Mouse (Mus musculus) liver, postnatal 0 days (tissue): ENCODE data around the gene Cyp46a1. TPM values are rescaled to one million over a fixed set of nuclear protein-coding genes. Genes with fewer than 3 reads are reported as not detected.

Source experiments
- ATAC-seq: fragments of 200-750 bp; cut with Nextera tagmentation; 2 replicates; pipeline ENCODE4 v1.8.0; 2017; ENCODE audit warnings: mild to moderate bottlenecking, moderate library complexity
- DNase-seq: peaks from one replicate; pipeline ENCODE4 v3.0.0-alpha.2; 2016
- H3K27ac ChIP-seq: fragments of 300-500 bp; sonication (generic); 2 replicates; pipeline ENCODE4 v1.5.1; 2014; ENCODE audit warnings: antibody characterized with exemption, moderate library complexity, mild to moderate bottlenecking, low read depth
- H3K27me3 ChIP-seq: fragments of 300-500 bp; sonication (generic); 2 replicates; pipeline ENCODE4 v1.6.1; 2014; ENCODE audit warnings: low read length, control low read depth, mixed read lengths; ENCODE audit not compliant: insufficient read depth
- H3K36me3 ChIP-seq: fragments of 300-500 bp; sonication (generic); replicated peaks from 2 replicates; pipeline ENCODE4 v1.6.1; 2014; ENCODE audit warnings: mild to moderate bottlenecking, control low read depth, low read length, moderate library complexity, mixed read lengths; ENCODE audit not compliant: insufficient read depth
- H3K4me1 ChIP-seq: fragments of 300-500 bp; sonication (generic); 2 replicates; pipeline ENCODE4 v1.6.1; 2014; ENCODE audit warnings: antibody characterized with exemption, mild to moderate bottlenecking, control low read depth; ENCODE audit not compliant: insufficient read depth
- H3K4me2 ChIP-seq: fragments of 300-500 bp; sonication (generic); 2 replicates; pipeline ENCODE4 v1.6.1; 2014; ENCODE audit warnings: low read depth, mild to moderate bottlenecking, low read length, moderate library complexity, mixed read lengths
- H3K4me3 ChIP-seq: fragments of 300-500 bp; sonication (generic); 2 replicates; pipeline ENCODE4 v1.5.1; 2014; ENCODE audit warnings: low read depth, low read length
- H3K9ac ChIP-seq: fragments of 300-500 bp; sonication (generic); replicated peaks from 2 replicates; pipeline ENCODE4 v1.6.1; 2014; ENCODE audit warnings: mild to moderate bottlenecking, moderate library complexity
- H3K9me3 ChIP-seq: fragments of 300-500 bp; sonication (generic); 2 replicates; pipeline ENCODE4 v1.6.1; 2016; ENCODE audit warnings: mild to moderate bottlenecking, control low read depth, low read length, mixed read lengths
- CTCF ChIP-seq: sonication (generic); IDR thresholded peaks from 2 replicates; pipeline ENCODE4 v1.5.1; 2016; ENCODE audit warnings: antibody characterized with exemption, low read depth
- EP300 ChIP-seq: IDR thresholded peaks from 2 replicates; pipeline ENCODE4 v1.6.1; 2016; ENCODE audit warnings: antibody characterized with exemption, low read depth, mild to moderate bottlenecking
- WGBS: fragments of 180-500 bp; shearing (Covaris S2); extraction: QIAGEN DNeasy Blood & Tissue Kit; methylation state at CpG from one replicate; pipeline ENCODE4 v1.1.7; 2014; ENCODE audit not compliant: insufficient replicate concordance; 5-methylcytosine and 5-hydroxymethylcytosine counted together
- polyA plus RNA-seq: library from polyadenylated mRNA; unstranded; fragments of >200 nt; fragmentation: Nextera tagmentation; extraction: Ambion mirVana; gene quantifications from 2 replicates; pipeline ENCODE4 v1.2.1, GENCODE M21; 2015

Cyp46a1 gene
- polyA plus RNA-seq, 1 experiment from 2014 or later, result 0.23 TPM

DNA sequence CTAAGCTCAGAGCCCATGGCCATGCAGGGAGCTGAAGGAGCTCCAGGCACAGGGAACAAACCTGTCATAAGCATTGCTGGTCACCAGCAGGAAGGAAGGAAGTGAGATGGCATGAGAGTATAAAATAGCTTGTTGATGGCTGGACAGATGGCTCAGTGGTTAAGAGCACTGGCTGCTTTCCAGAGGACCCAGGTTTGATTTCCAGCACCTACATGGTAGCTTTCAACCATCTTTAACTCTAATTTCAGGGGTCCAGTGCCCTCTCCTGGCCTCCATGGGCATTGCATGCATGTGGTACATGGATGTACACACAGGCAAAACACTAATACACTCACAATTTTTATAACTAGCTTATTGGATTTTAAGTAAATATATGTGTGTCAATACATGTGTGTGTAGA is 21.8 kb downstream of the Cyp46a1 start:
- Histone ChIP-seq H3K4me3 (no peak overlapping the region), H3K27ac (no peak overlapping the region), H3K9ac (no peak overlapping the region), H3K4me1 (no peaks in the 10 kb centered on the region), H3K27me3 (peaks cover 20% of the 10 kb centered on the region), H3K36me3 (no peaks in the 10 kb centered on the region), H3K4me2 (no peak overlapping the region), H3K9me3 (no peaks in the 10 kb centered on the region)
- TF ChIP-seq CTCF (peak; percentile 28; the same call in 1 of the 2 replicates), EP300 (no peak)
- ATAC-seq, result no peak
- DNase-seq, result no peak

DNA sequence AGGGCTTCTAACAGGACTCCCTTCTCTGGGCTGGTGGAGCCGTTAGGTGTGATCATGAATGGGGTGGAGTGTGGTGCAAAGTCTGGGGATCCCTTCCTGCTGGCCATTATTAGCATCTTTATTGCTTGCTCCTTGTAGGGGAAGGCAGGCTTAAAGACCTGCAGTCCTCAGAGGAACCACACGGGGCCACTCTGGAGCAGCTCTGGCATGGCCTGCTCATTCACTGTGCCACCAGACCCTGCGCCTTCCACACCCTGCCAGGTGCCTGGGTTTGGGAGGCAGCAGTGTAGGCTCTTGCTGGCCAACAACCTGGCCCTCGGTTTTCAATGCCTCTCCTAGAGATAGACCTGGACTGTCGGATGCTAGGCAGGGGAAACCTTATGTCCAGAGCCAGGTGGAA is 29.6 kb downstream of the Cyp46a1 start:
- TF ChIP-seq EP300, result no peak
- TF ChIP-seq CTCF, result peak; percentile 86
- H3K4me2 ChIP-seq, result no peak overlapping the region
- no peak overlapping the region for H3K4me3 ChIP-seq
- ATAC-seq (peak; percentile 64), DNase-seq (peak; percentile 75)
- no peaks in the 10 kb centered on the region for H3K9me3 ChIP-seq
- H3K36me3 ChIP-seq, result no peaks in the 10 kb centered on the region
- WGBS, result 11% methylated on average over 5 of the region's 5 CpGs
- H3K4me1 ChIP-seq, result no peaks in the 10 kb centered on the region
- H3K9ac ChIP-seq, result no peak overlapping the region
- H3K27ac ChIP-seq, result no peak overlapping the region
- H3K27me3 ChIP-seq, result no peaks in the 10 kb centered on the region

- H3K4me1 ChIP-seq, result no peaks in the 10 kb centered on the region
- no peak overlapping the region for H3K4me3 ChIP-seq
- peak; percentile 7; the same call in 1 of the 2 replicates for TF ChIP-seq CTCF
- no peak for TF ChIP-seq EP300
- H3K4me2 ChIP-seq, result no peak overlapping the region
- H3K9ac ChIP-seq, result no peak overlapping the region
- no peaks in the 10 kb centered on the region for H3K27me3 ChIP-seq
- no peak for ATAC-seq
- H3K9me3 ChIP-seq, result no peaks in the 10 kb centered on the region
- no peaks in the 10 kb centered on the region for H3K36me3 ChIP-seq
- peak; percentile 38 for DNase-seq
- 56% methylated on average over 3 of the region's 3 CpGs for WGBS
- no peak overlapping the region for H3K27ac ChIP-seq
These were observed 31.2 kb downstream of the Cyp46a1 start for GRCm38 (mm10) chr12:108365340-108365739.

GRCm38 (mm10) chr12:108365868-108366267 is 31.7 kb downstream of the Cyp46a1 start:
- H3K36me3 ChIP-seq, result no peaks in the 10 kb centered on the region
- H3K27ac ChIP-seq, result no peak overlapping the region
- DNase-seq (no peak), ATAC-seq (no peak)
- TF ChIP-seq EP300 (no peak), CTCF (no peak)
- no peak overlapping the region for H3K9ac ChIP-seq
- H3K4me1 ChIP-seq, result no peaks in the 10 kb centered on the region
- no peaks in the 10 kb centered on the region for H3K9me3 ChIP-seq
- WGBS, result 63% methylated on average over 7 of the region's 7 CpGs
- H3K4me2 ChIP-seq, result no peak overlapping the region
- no peak overlapping the region for H3K4me3 ChIP-seq
- H3K27me3 ChIP-seq, result no peaks in the 10 kb centered on the region

GRCm38 (mm10) chr12:108367909-108368308 is 33.7 kb downstream of the Cyp46a1 start:
- Histone ChIP-seq H3K27me3 (no peaks in the 10 kb centered on the region), H3K4me1 (no peaks in the 10 kb centered on the region), H3K27ac (no peak overlapping the region), H3K36me3 (no peaks in the 10 kb centered on the region), H3K4me3 (no peak overlapping the region), H3K9me3 (no peaks in the 10 kb centered on the region), H3K9ac (no peak overlapping the region), H3K4me2 (no peak overlapping the region)
- TF ChIP-seq CTCF (no peak), EP300 (no peak)
- 46% methylated on average over 2 of the region's 2 CpGs for WGBS
- DNase-seq (no peak), ATAC-seq (no peak)

DNA sequence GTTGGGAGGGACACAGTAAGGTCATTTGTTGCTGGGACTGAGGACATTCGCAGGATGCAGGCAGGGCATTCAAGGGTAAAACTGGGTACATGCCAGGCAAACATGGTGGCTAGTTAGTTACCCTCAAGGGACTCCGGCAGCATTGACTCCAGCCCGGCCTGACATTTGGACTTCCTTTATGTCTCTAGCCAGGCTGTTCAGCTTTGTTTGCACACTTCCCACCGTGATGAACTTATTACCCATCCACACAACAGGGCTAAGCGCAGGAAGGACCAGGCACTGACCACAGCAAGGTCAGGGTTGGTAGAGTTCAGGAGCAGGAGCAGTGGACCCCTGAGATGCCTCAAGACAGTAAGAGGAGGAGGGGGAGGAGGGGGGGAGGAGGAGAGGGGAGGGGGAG is 34.7 kb downstream of the Cyp46a1 start:
- no peak for ATAC-seq
- H3K27me3 ChIP-seq, result no peaks in the 10 kb centered on the region
- DNase-seq, result no peak
- no peaks in the 10 kb centered on the region for H3K4me1 ChIP-seq
- TF ChIP-seq EP300 (no peak), CTCF (no peak)
- H3K27ac ChIP-seq, result no peak overlapping the region
- no peaks in the 10 kb centered on the region for H3K36me3 ChIP-seq
- no peak overlapping the region for H3K4me2 ChIP-seq
- H3K9me3 ChIP-seq, result no peaks in the 10 kb centered on the region
- H3K9ac ChIP-seq, result no peak overlapping the region
- 47% methylated on average over 5 of the region's 5 CpGs for WGBS
- no peak overlapping the region for H3K4me3 ChIP-seq
